Mouse (Mus musculus) liver, embryonic 18 days (tissue): ENCODE measurements around the gene Hspa1l. TPM values are rescaled to one million over a fixed set of nuclear protein-coding genes. Genes with fewer than 3 reads are reported as not detected.

Experiments
- polyA plus RNA-seq: library from polyadenylated mRNA; depleted of rRNA; stranded (reverse); fragments of >200 nt; gene quantifications from 2 replicates; pipeline ENCODE4 v1.2.3, GENCODE M21; 2012; rRNA removed

The Hspa1l gene
- polyA plus RNA-seq: 0.06 and 0.07 TPM in 2 replicates

DNA sequence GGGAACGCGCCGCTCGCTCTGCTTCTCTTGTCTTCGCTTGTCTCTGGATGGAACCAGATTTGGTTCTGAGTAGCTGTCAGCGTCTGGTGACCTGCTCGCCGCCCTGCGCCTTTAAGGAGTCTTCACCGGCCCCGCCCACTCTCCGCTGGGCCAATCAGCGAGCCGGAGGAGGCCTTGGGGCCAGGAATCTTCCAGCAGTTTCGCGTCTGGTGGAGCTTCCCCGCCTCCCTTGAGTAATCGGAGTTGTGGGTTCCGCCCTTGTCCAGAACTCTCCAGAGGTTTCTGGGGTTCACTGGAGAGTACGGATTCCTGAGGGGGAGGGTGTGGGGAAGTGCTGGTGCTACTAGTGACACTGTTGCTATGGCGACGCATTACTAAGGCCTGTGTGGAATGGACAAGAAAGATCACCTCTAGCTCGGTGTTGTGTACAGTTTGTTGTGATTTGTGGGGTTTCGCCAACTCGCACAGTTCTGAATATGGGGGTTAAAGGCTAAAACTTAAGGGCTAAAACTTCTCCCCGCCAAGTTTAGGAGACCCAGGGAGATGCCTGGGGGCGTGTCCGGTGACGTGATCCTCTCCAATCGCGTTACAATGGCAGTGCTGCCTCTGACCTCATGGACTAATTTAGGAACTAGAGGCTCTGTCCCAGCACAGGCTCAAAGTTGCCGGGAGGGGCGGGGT is at the start of gene Hspa1l, which contains the start of gene Hspa1a:
Gene Hspa1l, plus strand, starts transcription at position 635 of the 681 bp plus-strand sequence.
Gene Hspa1a, minus strand, starts transcription at position 88 of the 681 bp plus-strand sequence.

DNA sequence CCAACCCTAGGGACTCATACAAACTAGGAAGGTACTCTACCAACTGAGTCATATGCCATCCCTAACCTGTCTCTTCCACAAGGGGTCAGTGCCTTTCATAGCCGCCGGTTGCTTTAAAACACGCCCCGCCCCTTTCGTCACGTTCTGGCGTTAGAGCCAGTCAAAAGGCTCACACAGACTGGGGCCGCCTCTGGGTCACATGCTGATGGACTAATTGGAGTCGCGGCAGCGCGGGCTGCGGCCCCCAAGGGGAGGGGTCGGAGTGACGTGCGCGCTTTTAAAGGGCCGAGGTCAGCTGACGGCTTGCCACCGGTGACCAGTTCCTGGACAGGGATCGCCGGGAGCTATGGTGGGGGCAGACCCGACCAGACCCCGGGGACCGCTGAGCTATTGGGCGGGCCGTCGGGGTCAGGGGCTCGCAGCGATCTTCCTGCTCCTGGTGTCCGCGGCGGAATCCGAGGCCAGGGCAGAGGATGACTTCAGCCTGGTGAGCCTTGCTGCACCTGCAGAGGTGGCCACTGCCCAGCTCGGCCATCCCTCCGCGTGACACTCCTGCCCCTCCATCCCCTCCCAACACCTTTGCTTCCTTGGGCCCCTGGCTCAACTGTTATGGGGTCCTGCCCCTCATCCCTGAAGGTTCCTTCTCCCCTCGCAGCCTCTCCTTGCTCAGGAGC is 41.3 kb upstream of the Hspa1l start, which contains the start of gene Neu1:
Gene Neu1, plus strand, starts transcription at position 193 of the 674 bp plus-strand sequence.

DNA sequence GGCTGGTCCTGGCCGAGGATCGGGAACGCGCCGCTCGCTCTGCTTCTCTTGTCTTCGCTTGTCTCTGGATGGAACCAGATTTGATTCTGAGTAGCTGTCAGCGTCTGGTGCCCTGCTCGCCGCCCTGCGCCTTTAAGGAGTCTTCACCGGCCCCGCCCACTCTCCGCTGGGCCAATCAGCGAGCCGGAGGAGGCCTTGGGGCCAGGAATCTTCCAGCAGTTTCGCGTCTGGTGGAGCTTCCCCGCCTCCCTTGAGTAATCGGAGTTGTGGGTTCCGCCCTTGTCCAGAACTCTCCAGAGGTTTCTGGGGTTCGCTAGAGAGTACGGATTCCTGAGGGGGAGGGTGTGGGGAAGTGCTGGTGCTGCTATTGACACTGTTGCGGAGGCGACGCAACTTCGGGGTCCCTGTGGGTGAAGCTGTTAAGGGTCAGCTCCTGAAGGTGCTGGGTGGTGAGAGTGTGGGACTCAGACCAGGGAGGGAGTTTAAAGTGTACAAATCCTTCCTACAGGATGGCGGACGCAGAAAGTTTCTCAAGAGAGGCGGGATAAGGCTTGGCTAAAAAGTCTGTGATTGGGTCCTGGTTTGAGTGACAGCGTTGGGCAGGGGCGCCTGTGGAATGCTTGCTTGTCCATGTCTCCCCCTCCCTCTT is 13.2 kb upstream of the Hspa1l start, which contains the start of gene Hspa1b:
Gene Hspa1b, minus strand, starts transcription at position 109 of the 649 bp plus-strand sequence.

DNA sequence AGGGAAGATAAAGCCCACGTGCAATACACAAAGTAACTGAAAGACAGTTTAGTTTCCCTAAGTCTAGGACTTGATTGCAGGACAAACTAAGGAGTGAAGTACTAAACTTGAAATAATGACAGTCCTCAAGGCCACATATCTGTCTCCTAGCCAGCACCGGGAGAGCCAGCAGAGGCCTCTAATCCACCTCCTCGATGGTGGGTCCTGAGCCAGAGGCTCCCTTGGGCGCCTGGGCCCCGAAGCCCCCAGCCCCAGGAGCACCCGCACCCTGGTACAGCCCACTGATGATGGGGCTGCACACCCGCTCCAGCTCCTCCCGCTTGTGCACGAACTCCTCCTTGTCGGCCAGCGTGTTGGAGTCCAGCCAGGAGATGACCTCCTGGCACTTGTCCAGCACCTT is 2.7 kb upstream of the Hspa1l start, which contains the start of gene Gm20481:
Gene Gm20481, plus strand, starts transcription at position 91 of the 400 bp plus-strand sequence.

DNA sequence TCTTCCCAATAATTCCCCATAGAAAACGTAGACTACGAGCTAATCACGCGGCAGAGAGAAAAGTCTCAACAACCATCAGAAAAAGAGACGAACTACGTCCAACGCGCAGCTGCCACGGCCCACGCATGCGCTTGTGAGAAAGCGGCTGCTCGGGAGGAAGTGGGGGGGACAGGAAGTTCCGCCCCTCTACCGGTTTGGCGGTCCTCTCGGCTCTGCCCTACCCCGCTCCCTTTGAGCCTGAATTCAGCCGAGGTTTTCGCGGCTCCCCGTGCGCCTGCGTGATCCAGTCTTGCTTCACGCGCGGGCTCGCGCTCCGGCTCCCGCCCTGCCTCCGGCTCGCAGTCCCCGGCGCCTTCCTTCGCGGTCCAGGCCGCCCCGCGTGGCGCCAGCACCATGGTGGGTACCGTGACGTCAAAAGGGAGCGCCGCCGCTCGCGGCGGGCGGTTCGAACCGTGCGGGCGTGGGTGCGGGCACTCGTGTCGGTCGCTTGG is 9.2 kb downstream of the Hspa1l start, which contains the start of gene Lsm2:
Gene Lsm2, plus strand, starts transcription at position 173 of the 491 bp plus-strand sequence.

DNA sequence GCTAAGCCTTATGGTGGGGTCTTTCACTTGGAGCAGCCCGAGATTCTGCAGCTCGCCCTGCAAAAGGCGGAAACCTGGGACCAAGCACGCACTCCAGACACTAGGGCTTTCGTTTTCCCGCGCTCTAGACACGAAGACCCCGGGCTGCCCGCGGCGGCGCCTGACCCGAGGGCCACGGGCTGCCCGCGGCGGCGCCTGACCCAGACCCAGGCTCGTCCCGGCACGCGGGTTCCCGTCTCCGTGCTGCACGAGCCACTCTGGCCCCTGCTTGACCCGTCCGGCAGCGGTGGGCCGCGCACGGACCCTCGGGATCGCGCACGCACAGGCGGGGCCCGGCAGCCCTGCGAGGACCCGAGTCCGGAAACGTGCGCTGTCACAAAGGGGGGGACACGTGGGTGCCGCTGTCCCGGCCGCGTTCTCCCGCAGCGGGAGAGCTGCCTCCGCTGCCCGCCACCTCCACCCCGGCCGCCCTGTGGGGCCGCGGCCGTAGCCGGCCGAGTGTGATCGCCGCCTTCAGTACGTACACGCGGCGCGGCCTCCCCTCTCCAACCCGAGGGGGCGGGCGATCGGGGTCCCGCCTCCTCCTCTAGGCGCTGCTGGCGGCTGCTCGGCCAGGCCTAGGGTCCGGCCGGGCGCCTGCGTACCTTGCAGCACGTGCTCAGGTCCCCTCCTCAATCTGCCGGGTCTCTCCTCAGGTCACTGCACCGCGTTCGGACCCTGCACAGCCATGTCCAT is 28.4 kb downstream of the Hspa1l start, which contains the start of gene Vars:
Gene Vars, plus strand, starts transcription at position 271 of the 735 bp plus-strand sequence.

DNA sequence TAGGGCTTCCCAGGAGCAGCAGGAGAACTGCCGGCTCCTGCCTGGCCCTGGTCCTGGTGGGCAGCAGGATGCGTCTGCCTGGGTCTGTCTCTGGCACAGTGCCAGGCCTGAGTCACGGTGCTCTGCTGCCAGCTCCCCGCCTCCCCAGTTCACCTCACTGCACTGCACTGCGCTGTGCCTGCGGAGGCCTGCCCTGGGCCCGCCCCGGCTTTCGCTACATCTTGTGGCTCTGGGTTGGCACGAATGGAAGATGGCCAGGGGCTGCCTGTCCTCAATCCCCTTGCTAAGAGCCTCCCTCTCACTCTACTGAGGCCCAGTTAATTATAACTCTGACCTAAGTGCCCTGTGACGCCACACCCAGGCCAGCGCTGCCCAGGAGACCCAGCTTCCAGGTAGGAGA is 43.9 kb downstream of the Hspa1l start, which contains the start of gene Vwa7:
Gene Vwa7, plus strand, starts transcription at position 204 of the 400 bp plus-strand sequence.

DNA sequence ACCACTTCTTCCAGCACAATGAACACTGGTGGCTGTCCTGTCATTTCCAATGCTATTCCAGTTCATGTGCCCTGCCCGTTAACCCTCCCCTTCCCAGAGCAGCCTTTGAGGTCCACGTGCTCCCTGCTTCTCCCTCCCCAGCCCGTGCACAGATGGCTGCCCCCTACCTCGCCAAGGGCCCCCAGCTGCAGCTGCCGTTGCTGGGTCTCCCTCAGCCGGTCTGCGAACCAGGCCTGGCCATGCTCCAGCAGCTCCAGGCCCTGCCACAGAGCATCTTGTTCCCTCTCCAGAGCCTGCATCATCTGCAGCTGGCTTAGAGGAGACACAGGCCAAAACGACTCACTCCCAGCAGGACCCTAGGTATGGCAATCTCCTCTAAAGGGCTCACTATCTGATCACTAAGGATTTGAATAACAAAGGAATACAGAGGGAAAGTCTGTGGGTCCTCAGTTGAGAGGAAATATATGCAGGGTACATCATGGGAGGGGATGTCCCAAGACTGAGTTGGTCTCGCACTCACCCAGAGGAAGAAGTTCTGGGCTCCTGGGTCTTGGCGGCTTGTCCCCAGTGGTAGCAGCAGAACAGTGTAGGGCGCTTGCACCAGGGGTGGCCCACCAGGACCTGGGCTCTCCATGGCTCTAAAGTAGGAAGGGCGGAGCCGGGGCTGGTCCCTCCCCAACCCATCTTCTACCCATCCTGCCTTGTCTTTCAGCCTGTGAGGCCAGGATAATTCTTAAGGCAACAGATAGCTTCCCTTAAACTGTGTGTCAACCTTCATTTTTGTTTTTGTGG is 55.0 kb downstream of the Hspa1l start, which contains the start of gene Sapcd1:
Gene Sapcd1, minus strand, starts transcription at position 740 of the 792 bp plus-strand sequence.

Other genes starting within 250 kb of the Hspa1l start
- gene C4b, start 228.8 kb upstream of the Hspa1l start, polyA plus RNA-seq: 128 and 142 TPM in 2 replicates
- gene Cyp21a1, start 168.1 kb upstream of the Hspa1l start, polyA plus RNA-seq: not detected in 2 replicates
- gene Stk19, start 135.8 kb upstream of the Hspa1l start, polyA plus RNA-seq: 12.4 and 13.7 TPM in 2 replicates
- 16.6 and 19.9 TPM in 2 replicates for gene Dxo, start 135.7 kb upstream of the Hspa1l start, polyA plus RNA-seq
- 18.6 and 23.0 TPM in 2 replicates for gene Skiv2l, start 122.5 kb upstream of the Hspa1l start, polyA plus RNA-seq
- 26.7 and 28.4 TPM in 2 replicates for gene Nelfe, start 122.3 kb upstream of the Hspa1l start, polyA plus RNA-seq
- gene Cfb, start 110.2 kb upstream of the Hspa1l start, polyA plus RNA-seq: 687 and 748 TPM in 2 replicates
- 4.8 and 6.3 TPM in 2 replicates for gene Zbtb12, start 93.2 kb upstream of the Hspa1l start, polyA plus RNA-seq
- 0.04 and 0.05 TPM in 2 replicates for gene Gm20547, start 90.7 kb upstream of the Hspa1l start, polyA plus RNA-seq
- gene C2, start 74.4 kb upstream of the Hspa1l start, polyA plus RNA-seq: 36.4 and 36.8 TPM in 2 replicates
- 30.4 and 37.6 TPM in 2 replicates for gene Ehmt2, start 74.2 kb upstream of the Hspa1l start, polyA plus RNA-seq
- 3.8 and 5.8 TPM in 2 replicates for gene Slc44a4, start 58.2 kb upstream of the Hspa1l start, polyA plus RNA-seq
- gene Neu1, start 41.5 kb upstream of the Hspa1l start, polyA plus RNA-seq: 21.1 and 21.2 TPM in 2 replicates
- gene Hspa1b, start 13.5 kb upstream of the Hspa1l start, polyA plus RNA-seq: 3.1 and 3.3 TPM in 2 replicates
- not detected in 2 replicates for gene Gm20481, start 2.8 kb upstream of the Hspa1l start, polyA plus RNA-seq
- 1.9 and 2.5 TPM in 2 replicates for gene Hspa1a, start 547 bp upstream of the Hspa1l start, polyA plus RNA-seq
- gene Lsm2, start 9.2 kb downstream of the Hspa1l start, polyA plus RNA-seq: 64.3 and 69.6 TPM in 2 replicates
- 42.1 and 47.2 TPM in 2 replicates for gene Vars, start 28.3 kb downstream of the Hspa1l start, polyA plus RNA-seq
- gene Vwa7, start 43.9 kb downstream of the Hspa1l start, polyA plus RNA-seq: 0.17 and 0.23 TPM in 2 replicates
- 4.3 and 5.0 TPM in 2 replicates for gene Sapcd1, start 55.3 kb downstream of the Hspa1l start, polyA plus RNA-seq
- 7.7 and 8.5 TPM in 2 replicates for gene Msh5, start 74.0 kb downstream of the Hspa1l start, polyA plus RNA-seq
- gene Clic1, start 77.3 kb downstream of the Hspa1l start, polyA plus RNA-seq: 88.4 and 92.7 TPM in 2 replicates
- gene Ddah2, start 86.3 kb downstream of the Hspa1l start, polyA plus RNA-seq: 13.9 and 14.9 TPM in 2 replicates
- 0.06 TPM in 1 of 2 replicates, not detected in the other for gene Ly6g6c, start 92.7 kb downstream of the Hspa1l start, polyA plus RNA-seq
- 1.5 and 1.9 TPM in 2 replicates for gene Mpig6b, start 93.5 kb downstream of the Hspa1l start, polyA plus RNA-seq
- 0.28 and 0.30 TPM in 2 replicates for gene Ly6g6e, start 104.2 kb downstream of the Hspa1l start, polyA plus RNA-seq
- gene Ly6g6d, start 105.4 kb downstream of the Hspa1l start, polyA plus RNA-seq: 0.71 and 0.79 TPM in 2 replicates
- 4.7 and 4.8 TPM in 2 replicates for gene Ly6g6f, start 112.9 kb downstream of the Hspa1l start, polyA plus RNA-seq
- gene Abhd16a, start 116.6 kb downstream of the Hspa1l start, polyA plus RNA-seq: 32.1 and 32.4 TPM in 2 replicates
- not detected in 2 replicates for gene Ly6g5c, start 135.6 kb downstream of the Hspa1l start, polyA plus RNA-seq
- 0.46 and 0.64 TPM in 2 replicates for gene Ly6g5b, start 142.7 kb downstream of the Hspa1l start, polyA plus RNA-seq
- gene Gpank1, start 148.8 kb downstream of the Hspa1l start, polyA plus RNA-seq: 8.0 and 8.7 TPM in 2 replicates
- 84.1 and 85.2 TPM in 2 replicates for gene Csnk2b, start 149.3 kb downstream of the Hspa1l start, polyA plus RNA-seq
- 1.8 and 2.0 TPM in 2 replicates for gene D17H6S53E, start 153.7 kb downstream of the Hspa1l start, polyA plus RNA-seq
- gene Apom, start 159.3 kb downstream of the Hspa1l start, polyA plus RNA-seq: 464 and 524 TPM in 2 replicates
- 37.8 and 48.6 TPM in 2 replicates for gene Bag6, start 162.5 kb downstream of the Hspa1l start, polyA plus RNA-seq
- 42.6 and 57.5 TPM in 2 replicates for gene Prrc2a, start 192.2 kb downstream of the Hspa1l start, polyA plus RNA-seq
- gene Aif1, start 203.4 kb downstream of the Hspa1l start, polyA plus RNA-seq: 10.5 and 12.9 TPM in 2 replicates
- 69.9 and 71.0 TPM in 2 replicates for gene Lst1, start 215.7 kb downstream of the Hspa1l start, polyA plus RNA-seq
- gene Ltb, start 221.7 kb downstream of the Hspa1l start, polyA plus RNA-seq: 5.2 and 5.9 TPM in 2 replicates
- gene Tnf, start 229.3 kb downstream of the Hspa1l start, polyA plus RNA-seq: 1.4 TPM in 2 replicates
- 0.06 TPM in 1 of 2 replicates, not detected in the other for gene Lta, start 232.6 kb downstream of the Hspa1l start, polyA plus RNA-seq
- gene Gm16181, start 248.1 kb downstream of the Hspa1l start, polyA plus RNA-seq: 0.08 and 0.26 TPM in 2 replicates